Mouse (Mus musculus): Measurements from ENCODE around the gene Nmnat2. TPM values are rescaled to one million over a fixed set of nuclear protein-coding genes. Genes with fewer than 3 reads are reported as not detected.

The Nmnat2 gene
- polyA plus RNA-seq, 1 experiment from 2014 or later = 1.3 TPM

GRCm38 (mm10) chr1:153085198-153085597 lies 130.4 kb downstream of the Nmnat2 start:
- no peaks in the 10 kb centered on the region for H3K27me3 ChIP-seq
- H3K4me2 ChIP-seq = no peak overlapping the region
- WGBS = 80% methylated on average over 5 of the region's 5 CpGs
- peaks cover 2% of the 10 kb centered on the region; the same call in 1 of the 2 replicates for H3K9me3 ChIP-seq
- no peaks in the 10 kb centered on the region for H3K4me1 ChIP-seq
- no peak overlapping the region for H3K4me3 ChIP-seq
- no peak overlapping the region for H3K9ac ChIP-seq
- H3K27ac ChIP-seq = no peak overlapping the region
- no peak for ATAC-seq (ENCODE audit: insufficient number of reproducible peaks, insufficient read depth, low FRiP score, low TSS enrichment, low read depth)
- H3K36me3 ChIP-seq = no peaks in the 10 kb centered on the region

- no peak overlapping the region for H3K9ac ChIP-seq
- H3K4me2 ChIP-seq = no peak overlapping the region
- H3K27me3 ChIP-seq = no peaks in the 10 kb centered on the region
- 81% methylated on average over 5 of the region's 5 CpGs for WGBS
- no peak overlapping the region for H3K4me3 ChIP-seq
- no peak overlapping the region for H3K27ac ChIP-seq
- H3K4me1 ChIP-seq = peaks cover 17% of the 10 kb centered on the region
- no peaks in the 10 kb centered on the region for H3K36me3 ChIP-seq
- ATAC-seq (ENCODE audit: insufficient number of reproducible peaks, insufficient read depth, low FRiP score, low TSS enrichment, low read depth) = no peak
- peaks cover 2% of the 10 kb centered on the region; the same call in 1 of the 2 replicates for H3K9me3 ChIP-seq
Observed at GRCm38 (mm10) chr1:153087771-153088170, 133.0 kb downstream of the Nmnat2 start.

GRCm38 (mm10) chr1:153090081-153090480 lies 135.3 kb downstream of the Nmnat2 start:
- H3K4me1 ChIP-seq = peaks cover 17% of the 10 kb centered on the region
- 65% methylated on average over 2 of the region's 2 CpGs for WGBS

GRCm38 (mm10) chr1:153090807-153091206 lies 136.0 kb downstream of the Nmnat2 start:
- H3K4me3 ChIP-seq = no peak overlapping the region
- H3K27ac ChIP-seq = no peak overlapping the region
- no peaks in the 10 kb centered on the region for H3K9me3 ChIP-seq
- peaks cover 3% of the 10 kb centered on the region; the same call in 1 of the 2 replicates for H3K27me3 ChIP-seq
- ATAC-seq (ENCODE audit: insufficient number of reproducible peaks, insufficient read depth, low FRiP score, low TSS enrichment, low read depth) = no peak
- peaks cover 18% of the 10 kb centered on the region for H3K4me1 ChIP-seq
- no peaks in the 10 kb centered on the region for H3K36me3 ChIP-seq
- 61% methylated on average over 4 of the region's 4 CpGs for WGBS
- H3K9ac ChIP-seq = no peak overlapping the region
- no peak overlapping the region for H3K4me2 ChIP-seq

More at GRCm38 (mm10) chr1:153090081-153090480, 135.3 kb downstream of the Nmnat2 start:
- H3K4me3 ChIP-seq = no peak overlapping the region
- no peak overlapping the region for H3K4me2 ChIP-seq
- peaks cover 3% of the 10 kb centered on the region; the same call in 1 of the 2 replicates for H3K27me3 ChIP-seq
- ATAC-seq (ENCODE audit: insufficient number of reproducible peaks, insufficient read depth, low FRiP score, low TSS enrichment, low read depth) = no peak
- no peak overlapping the region for H3K9ac ChIP-seq
- no peaks in the 10 kb centered on the region for H3K36me3 ChIP-seq
- H3K9me3 ChIP-seq = no peaks in the 10 kb centered on the region
- no peak overlapping the region for H3K27ac ChIP-seq

GRCm38 (mm10) chr1:153091438-153092236 lies 136.8 kb downstream of the Nmnat2 start:
- 29% methylated on average over 9 of the region's 9 CpGs for WGBS
- Histone ChIP-seq H3K27me3 (peaks cover 3% of the 10 kb centered on the region; the same call in 1 of the 2 replicates), H3K27ac (peak overlapping the region; percentile 13; the same call in 1 of the 2 replicates)

GRCm38 (mm10) chr1:153092237-153092975 lies 137.6 kb downstream of the Nmnat2 start:
- H3K9me3 ChIP-seq = no peaks in the 10 kb centered on the region
- WGBS = 45% methylated on average over 5 of the region's 5 CpGs
- H3K27me3 ChIP-seq = peaks cover 3% of the 10 kb centered on the region; the same call in 1 of the 2 replicates
- no peak overlapping the region for H3K4me3 ChIP-seq
- ATAC-seq (ENCODE audit: insufficient number of reproducible peaks, insufficient read depth, low FRiP score, low TSS enrichment, low read depth) = no peak
- no peak overlapping the region for H3K4me2 ChIP-seq
- no peaks in the 10 kb centered on the region for H3K36me3 ChIP-seq
- H3K27ac ChIP-seq = no peak overlapping the region
- no peak overlapping the region for H3K9ac ChIP-seq
- peaks cover 27% of the 10 kb centered on the region for H3K4me1 ChIP-seq

More at GRCm38 (mm10) chr1:153091438-153092236, 136.8 kb downstream of the Nmnat2 start:
- no peak overlapping the region for H3K4me3 ChIP-seq
- no peak overlapping the region; the same call in 1 of the 2 replicates for H3K9ac ChIP-seq
- peaks cover 26% of the 10 kb centered on the region for H3K4me1 ChIP-seq
- ATAC-seq (ENCODE audit: insufficient number of reproducible peaks, insufficient read depth, low FRiP score, low TSS enrichment, low read depth) = 0 out of 2 replicates have a peak, but pooled peaks have one; percentile 12
- H3K36me3 ChIP-seq = no peaks in the 10 kb centered on the region
- no peak overlapping the region for H3K4me2 ChIP-seq
- no peaks in the 10 kb centered on the region for H3K9me3 ChIP-seq

GRCm38 (mm10) chr1:153093172-153093571 lies 138.4 kb downstream of the Nmnat2 start:
- 47% methylated on average over 5 of the region's 5 CpGs for WGBS
- Histone ChIP-seq H3K4me1 (peaks cover 27% of the 10 kb centered on the region), H3K27ac (no peak overlapping the region), H3K36me3 (no peaks in the 10 kb centered on the region), H3K4me3 (no peak overlapping the region), H3K27me3 (peaks cover 3% of the 10 kb centered on the region; the same call in 1 of the 2 replicates), H3K9ac (no peak overlapping the region), H3K4me2 (no peak overlapping the region), H3K9me3 (no peaks in the 10 kb centered on the region)
- ATAC-seq (ENCODE audit: insufficient number of reproducible peaks, insufficient read depth, low FRiP score, low TSS enrichment, low read depth) = no peak

GRCm38 (mm10) chr1:153093581-153093980 lies 138.8 kb downstream of the Nmnat2 start:
- H3K9ac ChIP-seq = no peak overlapping the region
- no peaks in the 10 kb centered on the region for H3K36me3 ChIP-seq
- ATAC-seq (ENCODE audit: insufficient number of reproducible peaks, insufficient read depth, low FRiP score, low TSS enrichment, low read depth) = no peak
- peaks cover 3% of the 10 kb centered on the region; the same call in 1 of the 2 replicates for H3K27me3 ChIP-seq
- peaks cover 30% of the 10 kb centered on the region for H3K4me1 ChIP-seq
- no peaks in the 10 kb centered on the region for H3K9me3 ChIP-seq
- H3K4me3 ChIP-seq = no peak overlapping the region
- 76% methylated on average over 4 of the region's 4 CpGs for WGBS
- H3K4me2 ChIP-seq = no peak overlapping the region
- no peak overlapping the region for H3K27ac ChIP-seq

- Histone ChIP-seq H3K9me3 (no peaks in the 10 kb centered on the region), H3K27me3 (peaks cover 3% of the 10 kb centered on the region; the same call in 1 of the 2 replicates), H3K4me2 (no peak overlapping the region), H3K4me1 (peaks cover 35% of the 10 kb centered on the region), H3K27ac (no peak overlapping the region), H3K4me3 (no peak overlapping the region), H3K9ac (no peak overlapping the region), H3K36me3 (no peaks in the 10 kb centered on the region)
- no peak for ATAC-seq (ENCODE audit: insufficient number of reproducible peaks, insufficient read depth, low FRiP score, low TSS enrichment, low read depth)
- WGBS = 45% methylated on average over 12 of the region's 12 CpGs
Observed at GRCm38 (mm10) chr1:153094226-153095076, 139.7 kb downstream of the Nmnat2 start.

- 51% methylated on average over 6 of the region's 6 CpGs for WGBS
- Histone ChIP-seq H3K9ac (no peak overlapping the region), H3K9me3 (no peaks in the 10 kb centered on the region), H3K4me3 (no peak overlapping the region), H3K27me3 (peaks cover 3% of the 10 kb centered on the region; the same call in 1 of the 2 replicates), H3K4me1 (peaks cover 35% of the 10 kb centered on the region), H3K27ac (no peak overlapping the region), H3K36me3 (no peaks in the 10 kb centered on the region), H3K4me2 (no peak overlapping the region)
- no peak for ATAC-seq (ENCODE audit: insufficient number of reproducible peaks, insufficient read depth, low FRiP score, low TSS enrichment, low read depth)
Observed at GRCm38 (mm10) chr1:153095328-153095727, 140.5 kb downstream of the Nmnat2 start.
